Mouse (Mus musculus) yolk sac, embryonic 10.5 days (tissue): Measurements from ENCODE around the gene 4930579G24Rik.

Experiments
- DNase-seq: peaks from one replicate; pipeline ENCODE4 v3.0.0-alpha.2; 2017; ENCODE audit warnings: low spot score

The 4930579G24Rik gene

GRCm38 (mm10) chr3:79628561-79629415, at the start of gene 4930579G24Rik:
TSS of gene 4930579G24Rik (plus strand) at chr3:79629079.
- DNase-seq, result peak; percentile 98

- DNase-seq, result no peak
These were observed 48.8 kb upstream of the 4930579G24Rik start for GRCm38 (mm10) chr3:79579891-79580575.

GRCm38 (mm10) chr3:79586804-79587203, 42.1 kb upstream of the 4930579G24Rik start:
- peak; percentile 82 for DNase-seq

- no peak for DNase-seq
These were observed 39.2 kb upstream of the 4930579G24Rik start for GRCm38 (mm10) chr3:79589671-79590070.

GRCm38 (mm10) chr3:79590863-79591792, 37.8 kb upstream of the 4930579G24Rik start, which contains the start of gene Ppid:
TSS of gene Ppid (plus strand) at chr3:79591342.
- peak; percentile 83 for DNase-seq

- DNase-seq, result no peak
These were observed 36.9 kb upstream of the 4930579G24Rik start for GRCm38 (mm10) chr3:79591793-79592471.

GRCm38 (mm10) chr3:79595468-79595867, 33.4 kb upstream of the 4930579G24Rik start:
- no peak for DNase-seq

- DNase-seq, result no peak
These were observed 19.0 kb upstream of the 4930579G24Rik start for GRCm38 (mm10) chr3:79609886-79610285.

GRCm38 (mm10) chr3:79627484-79628181, 1.2 kb upstream of the 4930579G24Rik start:
- no peak for DNase-seq

- DNase-seq, result no peak
These were observed 708 bp upstream of the 4930579G24Rik start for GRCm38 (mm10) chr3:79628182-79628560.

GRCm38 (mm10) chr3:79629416-79629730, 494 bp downstream of the 4930579G24Rik start, which contains the start of gene Etfdh:
TSS of gene Etfdh (minus strand) at chr3:79629500.
- no peak for DNase-seq

- DNase-seq, result no peak
These were observed 23.2 kb downstream of the 4930579G24Rik start for GRCm38 (mm10) chr3:79652129-79652528.

GRCm38 (mm10) chr3:79656682-79657081, 27.8 kb downstream of the 4930579G24Rik start:
- peak; percentile 7 for DNase-seq

- peak; percentile 58 for DNase-seq
These were observed 36.0 kb downstream of the 4930579G24Rik start for GRCm38 (mm10) chr3:79664787-79665408.

- DNase-seq, result no peak
These were observed 41.7 kb downstream of the 4930579G24Rik start for GRCm38 (mm10) chr3:79670556-79670955.

GRCm38 (mm10) chr3:79672188-79672587, 43.3 kb downstream of the 4930579G24Rik start:
- DNase-seq, result no peak

- DNase-seq, result peak; percentile 22
These were observed 44.2 kb downstream of the 4930579G24Rik start for GRCm38 (mm10) chr3:79673082-79673481.

GRCm38 (mm10) chr3:79674641-79675040, 45.8 kb downstream of the 4930579G24Rik start:
- no peak for DNase-seq

- no peak for DNase-seq
These were observed 47.5 kb downstream of the 4930579G24Rik start for GRCm38 (mm10) chr3:79676411-79676810.
